Mouse (Mus musculus) heart, embryonic 10.5 days (tissue): ENCODE measurements around the gene Csmd2. TPM values are rescaled to one million over a fixed set of nuclear protein-coding genes. Genes with fewer than 3 reads are reported as not detected.

Source experiments
- DNase-seq: peaks from one replicate; pipeline ENCODE4 v3.0.0-alpha.2; 2017; ENCODE audit warnings: low spot score
- H3K27ac ChIP-seq: fragments of 300-500 bp; sonication (generic); 2 replicates; pipeline ENCODE4 v1.5.1; 2016; ENCODE audit warnings: mild to moderate bottlenecking
- H3K27me3 ChIP-seq: fragments of 300-500 bp; sonication (generic); 2 replicates; pipeline ENCODE4 v1.6.1; 2016; ENCODE audit warnings: mild to moderate bottlenecking; ENCODE audit not compliant: poor library complexity, insufficient read depth, severe bottlenecking
- H3K36me3 ChIP-seq: fragments of 300-500 bp; sonication (generic); 2 replicates; pipeline ENCODE4 v1.6.1; 2016; ENCODE audit warnings: mild to moderate bottlenecking, moderate library complexity
- H3K4me1 ChIP-seq: fragments of 300-500 bp; sonication (generic); 2 replicates; pipeline ENCODE4 v1.6.1; 2016; ENCODE audit warnings: mild to moderate bottlenecking
- H3K4me3 ChIP-seq: fragments of 300-500 bp; sonication (generic); 2 replicates; pipeline ENCODE4 v1.5.1; 2016; ENCODE audit warnings: mild to moderate bottlenecking, moderate library complexity
- H3K9me3 ChIP-seq: fragments of 300-500 bp; sonication (generic); 2 replicates; pipeline ENCODE4 v1.6.1; 2016; ENCODE audit warnings: mild to moderate bottlenecking, moderate library complexity
- WGBS: fragments of 180-500 bp; shearing (Covaris S2); methylation state at CpG from one replicate; pipeline ENCODE4 v1.1.7; 2016; 5-methylcytosine and 5-hydroxymethylcytosine counted together
- polyA plus RNA-seq: library from polyadenylated mRNA; unstranded; fragments of >200 nt; fragmentation: Nextera tagmentation; extraction: Ambion mirVana; gene quantifications from 2 replicates; pipeline ENCODE4 v1.2.1, GENCODE M21; 2016

The Csmd2 gene
- polyA plus RNA-seq, result 0.04 and 0.26 TPM in 2 replicates

DNA sequence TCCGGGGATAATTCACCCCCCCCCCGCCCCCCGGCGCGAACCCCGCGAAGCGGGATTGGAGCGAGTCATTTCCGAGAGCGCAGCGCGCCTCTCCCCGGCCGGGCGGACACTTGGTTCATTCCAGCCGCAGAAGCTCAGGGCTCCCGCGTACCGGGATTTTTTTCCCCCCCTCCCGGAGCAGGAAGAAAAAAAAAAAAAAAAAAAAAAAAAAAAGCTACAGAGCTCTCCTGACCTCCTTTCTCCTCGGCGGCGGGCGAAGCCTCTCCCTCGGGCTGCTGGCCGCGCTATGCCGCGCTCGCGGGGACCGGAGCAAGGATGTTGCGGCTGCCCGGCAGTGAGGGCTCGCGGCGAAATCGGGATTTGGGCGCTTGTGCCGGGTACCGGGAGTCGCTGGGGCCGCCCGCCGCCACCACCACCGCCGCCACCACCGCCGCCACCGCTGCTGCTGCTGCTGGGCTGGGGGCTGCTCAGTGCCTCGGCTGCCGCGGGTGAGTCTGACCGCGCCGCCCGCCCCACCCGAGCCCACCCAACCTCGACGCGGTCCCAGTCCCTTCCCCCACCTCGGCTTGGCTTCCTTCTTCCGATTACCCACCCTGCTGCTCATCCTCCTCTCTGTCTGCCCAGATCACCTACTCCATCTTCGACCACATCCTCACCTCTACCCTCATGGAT is at the start of gene Csmd2:
TSS of gene Csmd2 (plus strand) at position 74 of the 672 bp plus-strand sequence.
- WGBS, result 0% methylated on average over 50 of the region's 65 CpGs
- DNase-seq, result no peak
- peak within 1 kb of the TSS; percentile 65 for H3K4me3 ChIP-seq
- H3K4me1 ChIP-seq, result peaks cover 19% of the 10 kb centered on the region
- no peaks in the 10 kb centered on the region for H3K36me3 ChIP-seq
- no peaks in the 10 kb centered on the region for H3K9me3 ChIP-seq
- peak within 1 kb of the TSS; percentile 47; the same call in 1 of the 2 replicates for H3K27ac ChIP-seq
- peaks cover 81% of the 10 kb centered on the region for H3K27me3 ChIP-seq

- WGBS, result 73% methylated on average over 2 of the region's 2 CpGs
- no peaks in the 10 kb centered on the region for H3K9me3 ChIP-seq
- no peak for DNase-seq
- H3K4me1 ChIP-seq, result peaks cover 2% of the 10 kb centered on the region; the same call in 1 of the 2 replicates
- H3K27me3 ChIP-seq, result no peaks in the 10 kb centered on the region
- H3K36me3 ChIP-seq, result no peaks in the 10 kb centered on the region
- no peak overlapping the region for H3K27ac ChIP-seq
- no peak overlapping the region for H3K4me3 ChIP-seq
Observed at GRCm38 (mm10) chr4:127947696-127948095, 40.0 kb upstream of the Csmd2 start.

DNA sequence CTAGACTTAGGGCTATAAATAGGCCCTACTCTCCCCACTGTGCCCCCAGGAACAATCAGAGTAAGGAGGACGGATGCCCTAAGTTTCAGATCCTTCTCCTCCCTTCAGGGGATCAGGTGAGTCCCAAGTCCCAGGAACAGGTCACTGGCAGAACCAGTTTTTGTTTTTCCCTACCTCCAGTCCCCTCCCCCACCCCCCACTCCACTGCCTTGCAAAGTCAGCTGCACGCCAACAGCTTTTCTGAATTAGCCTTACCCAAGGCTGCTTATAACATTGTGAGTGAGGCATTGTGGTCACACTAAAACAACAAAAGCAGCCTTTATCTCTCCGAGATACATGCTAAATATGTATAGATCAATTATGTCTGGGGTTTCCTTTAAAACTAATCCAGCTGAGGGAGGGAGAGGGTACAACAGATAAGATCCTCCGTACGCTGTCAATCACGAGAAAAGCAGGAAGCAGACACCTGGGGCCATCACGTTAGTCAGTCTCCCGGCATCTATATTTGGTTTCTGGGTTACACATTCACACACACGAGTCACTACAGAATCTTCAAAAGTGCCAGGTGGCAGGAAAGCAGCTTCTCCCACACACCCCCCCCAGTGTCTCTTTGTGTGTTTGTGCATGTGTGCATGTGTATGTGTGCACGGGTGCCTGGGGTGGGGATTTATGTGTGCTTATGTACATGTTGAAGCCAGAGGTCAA is 34.5 kb upstream of the Csmd2 start:
- no peak overlapping the region for H3K27ac ChIP-seq
- peaks cover 9% of the 10 kb centered on the region for H3K4me1 ChIP-seq
- no peaks in the 10 kb centered on the region for H3K27me3 ChIP-seq
- H3K9me3 ChIP-seq, result no peaks in the 10 kb centered on the region
- H3K4me3 ChIP-seq, result no peak overlapping the region
- DNase-seq, result no peak
- no peaks in the 10 kb centered on the region for H3K36me3 ChIP-seq
- WGBS, result 44% methylated on average over 10 of the region's 10 CpGs

GRCm38 (mm10) chr4:127969101-127969500 is 18.6 kb upstream of the Csmd2 start:
- 6% methylated on average over 7 of the region's 7 CpGs for WGBS
- peaks cover 62% of the 10 kb centered on the region for H3K27me3 ChIP-seq

GRCm38 (mm10) chr4:127970018-127970421 is 17.6 kb upstream of the Csmd2 start:
- no peak overlapping the region for H3K4me3 ChIP-seq
- H3K4me1 ChIP-seq, result peaks cover 4% of the 10 kb centered on the region; the same call in 1 of the 2 replicates
- 4% methylated on average over 7 of the region's 7 CpGs for WGBS
- no peak overlapping the region for H3K27ac ChIP-seq
- DNase-seq, result no peak
- no peaks in the 10 kb centered on the region for H3K9me3 ChIP-seq
- no peaks in the 10 kb centered on the region for H3K36me3 ChIP-seq
- peaks cover 66% of the 10 kb centered on the region for H3K27me3 ChIP-seq

More at GRCm38 (mm10) chr4:127969101-127969500, 18.6 kb upstream of the Csmd2 start:
- Histone ChIP-seq H3K9me3 (no peaks in the 10 kb centered on the region), H3K27ac (no peak overlapping the region), H3K4me3 (no peak overlapping the region), H3K36me3 (no peaks in the 10 kb centered on the region), H3K4me1 (peaks cover 4% of the 10 kb centered on the region; the same call in 1 of the 2 replicates)
- no peak for DNase-seq

DNA sequence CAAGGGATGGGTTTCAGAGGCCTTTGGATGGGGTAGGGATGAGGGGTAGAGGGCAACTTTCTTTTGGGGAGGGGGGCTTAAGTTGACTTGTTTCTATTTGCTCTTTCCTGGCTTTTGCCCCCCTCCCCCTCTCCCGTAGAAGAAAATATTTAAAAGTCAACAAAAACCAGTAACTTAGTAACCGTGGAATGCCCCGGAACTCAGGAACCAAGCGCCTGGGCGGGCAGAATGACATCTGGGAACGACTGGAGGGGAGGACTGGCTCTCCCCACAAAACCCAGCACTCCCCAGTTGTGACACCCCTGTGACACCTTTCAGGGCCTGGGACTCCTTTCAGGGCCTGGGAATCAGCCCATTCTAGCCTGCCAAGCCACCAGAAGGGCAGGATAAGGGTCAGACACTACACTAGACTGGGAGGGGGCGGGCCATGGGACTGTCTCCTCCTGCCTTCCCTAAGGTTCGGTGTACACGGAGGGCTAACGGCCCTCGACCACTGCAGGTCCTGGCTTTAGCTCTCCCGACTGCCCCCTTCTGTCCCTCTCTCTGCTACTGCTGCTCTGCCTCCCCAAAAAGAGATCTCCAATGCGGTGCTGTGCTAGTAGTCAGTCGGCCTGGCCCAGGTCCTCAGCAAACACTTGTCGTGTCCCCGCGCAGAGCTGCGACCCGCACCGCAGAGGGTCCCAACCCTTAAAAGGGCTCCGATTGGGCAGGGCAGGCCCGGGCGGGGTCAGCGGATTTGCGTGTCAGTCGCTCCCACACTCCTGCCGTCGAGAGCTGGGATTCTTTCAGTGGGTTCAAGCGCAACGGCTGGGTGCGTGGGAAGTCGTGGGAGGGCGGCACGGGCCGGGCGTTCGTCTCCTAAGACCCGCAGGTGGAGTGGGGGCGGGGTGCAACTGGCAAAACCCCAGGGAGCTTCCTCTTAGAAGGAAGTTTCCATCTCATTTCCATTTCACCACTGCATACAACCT is 16.5 kb upstream of the Csmd2 start, which contains the start of gene CK137956:
TSS of gene CK137956 (minus strand) at position 51 of the 968 bp plus-strand sequence.
- no peak within 1 kb of the TSS for H3K27ac ChIP-seq
- 3% methylated on average over 39 of the region's 39 CpGs for WGBS
- DNase-seq, result no peak
- H3K4me1 ChIP-seq, result peaks cover 4% of the 10 kb centered on the region; the same call in 1 of the 2 replicates
- no peaks in the 10 kb centered on the region for H3K9me3 ChIP-seq
- H3K27me3 ChIP-seq, result peaks cover 66% of the 10 kb centered on the region
- H3K36me3 ChIP-seq, result no peaks in the 10 kb centered on the region
- no peak within 1 kb of the TSS for H3K4me3 ChIP-seq

- H3K36me3 ChIP-seq, result no peaks in the 10 kb centered on the region
- peaks cover 4% of the 10 kb centered on the region; the same call in 1 of the 2 replicates for H3K4me1 ChIP-seq
- H3K4me3 ChIP-seq, result no peak overlapping the region
- no peak overlapping the region for H3K27ac ChIP-seq
- no peaks in the 10 kb centered on the region for H3K9me3 ChIP-seq
- DNase-seq, result no peak
- WGBS, result 70% methylated on average over 3 of the region's 3 CpGs
- peaks cover 59% of the 10 kb centered on the region for H3K27me3 ChIP-seq
Observed at GRCm38 (mm10) chr4:127972976-127973375, 14.7 kb upstream of the Csmd2 start.

- no peak overlapping the region for H3K27ac ChIP-seq
- no peaks in the 10 kb centered on the region for H3K36me3 ChIP-seq
- WGBS, result 74% methylated on average over 6 of the region's 6 CpGs
- H3K4me1 ChIP-seq, result no peaks in the 10 kb centered on the region
- DNase-seq, result no peak
- no peaks in the 10 kb centered on the region for H3K9me3 ChIP-seq
- H3K27me3 ChIP-seq, result peaks cover 21% of the 10 kb centered on the region
- no peak overlapping the region for H3K4me3 ChIP-seq
Observed at GRCm38 (mm10) chr4:127981125-127981524, 6.5 kb upstream of the Csmd2 start.

GRCm38 (mm10) chr4:127984426-127984825 is 3.2 kb upstream of the Csmd2 start:
- Histone ChIP-seq H3K36me3 (no peaks in the 10 kb centered on the region), H3K4me1 (peaks cover 19% of the 10 kb centered on the region), H3K27me3 (peaks cover 54% of the 10 kb centered on the region), H3K27ac (no peak overlapping the region), H3K9me3 (no peaks in the 10 kb centered on the region), H3K4me3 (no peak overlapping the region)
- 84% methylated on average over 2 of the region's 2 CpGs for WGBS
- DNase-seq, result no peak

DNA sequence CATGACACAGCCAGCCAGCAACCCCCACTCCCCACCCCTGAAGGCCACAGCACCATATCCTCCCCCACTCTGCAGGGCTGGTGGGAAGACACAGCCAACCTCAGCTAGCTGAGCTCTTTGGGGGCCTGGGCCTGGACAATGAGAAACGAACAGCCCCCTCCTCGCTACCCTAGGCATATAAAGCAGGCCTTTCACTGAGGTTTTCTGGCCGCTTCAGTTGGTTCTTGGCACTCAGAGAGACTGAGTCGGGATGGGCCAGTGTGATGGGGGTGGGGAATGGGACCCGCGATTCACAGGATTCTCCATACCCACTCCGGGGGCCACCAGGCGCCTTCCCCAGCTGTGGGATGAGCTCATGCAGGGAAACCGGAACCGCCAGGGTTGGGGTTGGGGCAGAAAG is 1.8 kb upstream of the Csmd2 start:
- Histone ChIP-seq H3K36me3 (no peaks in the 10 kb centered on the region), H3K4me3 (no peak overlapping the region; the same call in 1 of the 2 replicates), H3K27ac (no peak overlapping the region), H3K27me3 (peaks cover 68% of the 10 kb centered on the region), H3K4me1 (peaks cover 19% of the 10 kb centered on the region), H3K9me3 (no peaks in the 10 kb centered on the region)
- 13% methylated on average over 10 of the region's 10 CpGs for WGBS
- DNase-seq, result no peak

DNA sequence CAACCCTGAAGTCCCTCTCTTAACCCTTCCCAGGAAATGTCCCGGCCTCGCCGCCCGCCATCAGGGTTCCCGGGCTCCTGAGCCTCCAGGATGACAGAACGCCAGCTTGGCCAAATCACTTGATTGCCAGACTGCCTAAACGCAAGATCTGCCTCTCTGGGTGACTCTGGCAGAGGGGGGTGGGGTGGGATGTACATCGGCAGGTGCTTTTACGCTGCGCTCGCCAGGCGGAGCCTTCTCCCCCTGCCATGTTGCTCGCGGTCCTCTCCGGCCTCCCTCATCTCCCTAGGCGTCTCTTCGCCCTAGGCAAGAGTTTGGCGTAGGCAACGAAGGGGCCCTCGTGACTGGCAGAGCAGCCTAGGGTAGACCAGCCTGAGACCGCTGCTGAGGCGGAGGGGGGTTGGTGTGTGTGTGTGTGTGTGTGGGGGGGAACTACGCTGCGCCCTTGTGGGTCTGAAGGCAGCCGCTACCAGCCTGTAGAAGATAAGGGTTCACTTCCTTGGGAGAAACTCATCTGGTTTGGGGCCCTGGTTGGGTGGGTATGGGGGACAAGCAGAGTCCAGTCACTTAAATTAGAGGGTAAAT is 1.1 kb upstream of the Csmd2 start:
- 2% methylated on average over 25 of the region's 25 CpGs for WGBS
- H3K4me1 ChIP-seq, result peaks cover 19% of the 10 kb centered on the region
- H3K27me3 ChIP-seq, result peaks cover 71% of the 10 kb centered on the region
- H3K4me3 ChIP-seq, result peak overlapping the region; percentile 40
- no peak for DNase-seq
- no peak overlapping the region for H3K27ac ChIP-seq
- no peaks in the 10 kb centered on the region for H3K9me3 ChIP-seq
- no peaks in the 10 kb centered on the region for H3K36me3 ChIP-seq

- H3K4me1 ChIP-seq, result peaks cover 19% of the 10 kb centered on the region
- H3K9me3 ChIP-seq, result no peaks in the 10 kb centered on the region
- H3K27ac ChIP-seq, result no peak overlapping the region
- DNase-seq, result no peak
- peaks cover 75% of the 10 kb centered on the region for H3K27me3 ChIP-seq
- H3K4me3 ChIP-seq, result peak overlapping the region; percentile 65
- WGBS, result 5% methylated on average over 10 of the region's 10 CpGs
- H3K36me3 ChIP-seq, result no peaks in the 10 kb centered on the region
Observed at GRCm38 (mm10) chr4:127987270-127987669, 387 bp upstream of the Csmd2 start.
